Mouse (Mus musculus) cerebellum, adult 9-11 months (tissue): ENCODE measurements around the gene Kif17.
A peak's percentile ranks its signal among the peaks of the same experiment; 100 is the strongest.

Experiments used
- DNase-seq: peaks from one replicate; pipeline ENCODE4 v3.0.0; 2022

Kif17 gene

GRCm38 (mm10) chr4:138250088-138250960 lies at the start of gene Kif17, which contains the start of gene Sh2d5:
Gene Kif17, plus strand, starts transcription at chr4:138250435.
Gene Sh2d5, plus strand, starts transcription at chr4:138250403.
- DNase-seq, result peak; percentile 96

DNA sequence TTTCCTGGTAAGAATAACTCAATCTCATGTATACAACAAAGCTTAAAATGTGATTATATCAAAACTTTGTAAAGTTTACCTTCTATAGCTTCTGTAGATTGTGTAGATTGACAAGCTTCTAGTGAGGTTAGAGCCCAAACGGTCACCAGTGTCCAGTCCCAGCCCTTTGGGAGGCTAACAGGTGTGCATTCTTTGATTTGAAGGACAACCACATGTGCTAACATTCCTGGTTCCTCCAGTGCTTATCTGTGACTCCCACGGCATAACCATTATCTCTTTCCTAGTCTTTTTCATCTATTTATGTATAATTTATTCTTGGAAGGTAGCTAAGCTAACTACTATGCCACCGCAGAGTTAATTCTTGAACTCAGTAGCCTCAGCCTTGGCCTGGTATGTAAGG lies 49.5 kb upstream of the Kif17 start:
- DNase-seq, result no peak

GRCm38 (mm10) chr4:138201696-138202095 lies 48.5 kb upstream of the Kif17 start:
- no peak for DNase-seq

- DNase-seq, result no peak
Observed at GRCm38 (mm10) chr4:138210116-138210515, 40.1 kb upstream of the Kif17 start.

GRCm38 (mm10) chr4:138213861-138214260 lies 36.4 kb upstream of the Kif17 start:
- no peak for DNase-seq

GRCm38 (mm10) chr4:138215671-138216199 lies 34.5 kb upstream of the Kif17 start:
- DNase-seq, result no peak

DNA sequence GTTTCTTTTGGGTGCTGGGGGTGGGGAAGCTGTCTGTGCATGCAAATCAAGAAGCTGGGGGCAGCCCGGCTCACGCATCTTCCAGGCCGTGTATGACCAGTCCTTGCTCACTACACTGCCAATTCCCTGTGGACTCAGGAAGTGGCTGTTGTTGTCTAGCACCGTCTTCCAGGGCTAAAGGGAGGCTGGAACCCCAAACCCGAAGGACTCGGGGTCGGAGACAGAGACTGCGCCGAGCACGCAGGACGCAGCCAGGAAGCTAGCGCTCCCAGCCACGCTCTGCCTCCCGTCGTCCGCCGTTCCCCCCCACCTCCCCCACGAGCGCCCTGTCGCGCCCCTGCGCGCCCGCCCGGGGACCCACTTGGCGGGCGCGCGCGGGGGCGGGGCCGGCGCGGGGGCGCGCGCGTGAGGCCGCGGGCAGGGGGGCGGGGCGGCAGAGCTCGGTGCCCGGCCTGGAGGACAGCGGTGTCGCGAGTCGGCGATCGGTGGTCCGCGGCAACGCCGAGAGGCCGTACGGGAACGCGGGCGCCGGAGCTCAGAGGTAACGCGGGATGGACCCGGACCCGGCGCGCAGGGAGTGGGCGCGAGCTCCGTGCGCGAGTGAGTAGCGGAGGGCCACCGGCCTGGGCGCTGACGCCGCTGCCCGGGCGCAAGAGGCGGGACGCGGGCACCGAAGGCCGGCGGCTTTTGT lies 33.9 kb upstream of the Kif17 start, which contains the start of gene Hp1bp3:
Gene Hp1bp3 (plus strand): TSS at position 97 of the 691 bp plus-strand sequence.
- peak; percentile 84 for DNase-seq

GRCm38 (mm10) chr4:138216891-138217392 lies 33.3 kb upstream of the Kif17 start:
- DNase-seq, result peak; percentile 98

- no peak for DNase-seq
Observed at GRCm38 (mm10) chr4:138217441-138217840, 32.8 kb upstream of the Kif17 start.

- no peak for DNase-seq
Observed at GRCm38 (mm10) chr4:138217951-138218685, 32.1 kb upstream of the Kif17 start.

- DNase-seq, result no peak
Observed at GRCm38 (mm10) chr4:138219331-138219730, 30.9 kb upstream of the Kif17 start.

DNA sequence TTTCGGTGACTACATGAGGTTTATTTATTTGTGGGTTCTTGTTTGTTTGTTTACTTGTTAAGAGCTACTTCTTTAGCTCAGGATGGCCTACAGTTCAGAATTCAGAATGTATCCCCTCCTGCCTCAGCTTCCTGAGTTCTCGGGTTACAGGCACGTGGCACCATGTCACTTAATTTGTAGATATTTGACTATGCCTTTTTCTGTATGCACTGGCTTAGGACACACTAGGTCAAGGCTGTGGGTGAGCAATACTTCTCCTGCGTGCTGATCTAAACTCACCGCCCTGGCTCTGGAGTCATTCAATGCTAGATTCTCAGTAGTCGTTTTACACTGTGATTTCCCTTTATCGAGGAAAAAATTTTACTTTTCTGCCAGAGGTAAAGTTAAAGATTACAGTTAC lies 29.5 kb upstream of the Kif17 start:
- DNase-seq, result no peak

DNA sequence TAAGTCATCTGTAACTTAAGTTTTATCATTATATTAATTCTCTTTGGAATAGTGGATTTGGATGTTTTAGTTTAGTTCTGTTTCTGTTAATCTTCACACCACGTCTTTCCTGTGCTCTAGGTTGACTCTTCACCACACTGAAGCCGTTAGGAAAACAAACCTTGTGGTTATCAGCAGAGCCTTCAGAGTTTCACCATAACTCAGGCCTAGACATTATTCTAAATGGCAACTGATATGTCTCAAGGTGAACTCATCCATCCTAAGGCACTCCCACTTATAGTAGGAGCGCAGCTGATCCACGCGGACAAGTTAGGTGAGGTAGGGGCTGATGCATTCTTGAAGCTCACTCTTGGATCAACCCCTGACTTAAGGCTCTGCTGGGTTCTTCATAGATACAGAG lies 28.8 kb upstream of the Kif17 start:
- DNase-seq, result no peak

GRCm38 (mm10) chr4:138222396-138222795 lies 27.8 kb upstream of the Kif17 start:
- DNase-seq, result no peak

DNA sequence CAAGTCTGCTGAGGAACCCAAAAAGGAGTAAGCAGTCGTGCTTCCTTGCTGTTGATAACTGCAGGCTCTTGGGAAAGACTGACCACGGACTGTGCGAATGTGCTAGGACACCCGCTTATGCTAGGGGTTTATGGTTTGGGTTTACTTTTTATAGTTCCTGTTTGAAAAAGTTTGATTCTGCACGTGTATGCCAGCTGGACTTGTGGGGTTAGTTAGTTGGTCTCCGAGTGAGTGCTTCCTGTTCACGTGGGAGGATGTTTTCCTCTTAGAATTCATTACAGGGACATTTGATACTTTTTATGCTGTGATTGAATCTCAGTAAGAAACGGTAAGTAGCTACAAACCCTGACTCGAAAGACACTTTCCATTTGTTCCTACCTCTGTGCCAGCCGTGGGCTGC lies 26.6 kb upstream of the Kif17 start:
- no peak for DNase-seq

DNA sequence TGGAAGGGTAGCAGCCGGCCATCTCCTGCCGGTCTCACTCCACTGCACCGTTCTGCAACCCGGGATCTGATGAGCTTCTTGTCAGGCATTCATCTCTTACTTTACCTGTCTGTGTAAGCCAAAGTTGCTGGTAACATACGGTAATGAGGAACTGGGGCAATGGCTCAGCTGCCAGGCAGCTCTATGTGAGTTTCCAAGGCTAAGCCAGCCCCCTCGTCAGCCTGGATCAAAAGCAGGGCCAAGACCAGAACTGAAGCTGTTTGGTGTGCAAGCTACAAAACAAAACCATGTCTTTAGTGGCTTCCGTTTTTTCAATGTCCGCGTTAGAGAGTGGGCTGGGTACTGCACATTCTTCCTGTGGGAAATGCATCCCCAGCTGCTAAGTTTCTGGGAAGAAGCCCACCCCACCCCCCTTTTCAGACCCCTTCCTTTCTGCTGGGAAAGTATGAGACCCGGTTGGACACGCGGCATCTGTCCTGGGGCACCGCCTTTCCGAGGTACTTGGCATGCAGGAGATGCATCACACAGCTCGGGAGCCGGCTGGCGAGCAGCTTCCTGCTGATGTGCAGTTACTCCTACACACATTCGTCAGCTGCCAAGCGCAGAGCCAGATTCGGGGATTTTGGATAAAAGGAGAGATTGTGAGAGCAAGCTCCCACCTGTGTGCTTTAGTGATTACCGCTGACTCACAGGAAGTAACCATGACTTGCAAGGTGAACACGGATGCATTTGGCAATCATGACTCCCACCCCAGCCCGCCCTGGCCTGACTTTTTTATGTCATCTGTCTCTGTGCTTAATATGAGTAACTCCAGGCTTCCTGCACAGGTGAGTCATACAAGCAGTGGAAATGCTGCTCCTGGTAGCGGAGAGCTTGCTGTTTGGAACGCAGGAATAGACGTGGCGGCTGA lies 3.2 kb upstream of the Kif17 start:
- DNase-seq, result no peak

DNA sequence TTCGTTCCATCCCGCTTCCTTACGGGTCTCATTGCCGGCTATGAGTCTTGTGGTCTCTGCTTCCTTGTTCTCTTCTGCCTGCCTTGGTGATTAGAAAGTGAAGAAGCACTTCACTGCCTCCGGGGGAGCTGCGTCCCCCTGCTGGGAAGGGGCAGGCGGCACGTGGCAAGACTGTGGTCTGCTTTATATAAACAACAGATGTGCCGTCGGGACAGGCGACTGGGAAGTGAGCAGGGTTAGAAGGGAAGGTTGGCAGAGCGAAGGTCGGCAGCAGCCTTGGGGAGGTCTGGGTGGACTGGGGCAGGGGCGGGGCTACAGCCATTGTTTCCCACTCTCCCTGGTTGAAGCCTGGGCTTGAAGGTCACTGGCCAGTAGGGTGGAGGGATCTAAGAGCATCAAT lies 1.6 kb downstream of the Kif17 start:
- peak; percentile 48 for DNase-seq

GRCm38 (mm10) chr4:138252231-138252630 lies 2.0 kb downstream of the Kif17 start:
- no peak for DNase-seq

- DNase-seq, result no peak
Observed at GRCm38 (mm10) chr4:138257116-138257687, 7.0 kb downstream of the Kif17 start.

- no peak for DNase-seq
Observed at GRCm38 (mm10) chr4:138258663-138259062, 8.4 kb downstream of the Kif17 start.

DNA sequence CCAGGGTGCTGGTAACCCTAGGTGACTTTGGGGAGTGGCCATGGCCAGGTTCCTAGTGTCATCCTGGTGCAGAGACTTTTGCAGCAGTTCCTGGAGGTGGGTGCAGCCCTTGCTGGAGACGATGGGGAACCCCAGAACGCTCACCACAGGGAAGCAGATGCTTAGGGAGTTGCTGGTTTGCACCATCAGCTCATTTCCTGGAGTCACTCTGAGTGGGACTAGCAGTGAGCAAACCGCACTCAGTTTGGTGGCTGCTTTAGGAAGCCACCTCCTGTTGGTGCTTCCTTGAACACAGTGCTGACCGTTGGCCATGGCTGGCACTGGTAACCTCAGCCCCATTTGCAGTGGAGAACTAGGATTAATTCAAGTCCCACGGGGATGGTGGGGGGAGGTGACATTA lies 9.2 kb downstream of the Kif17 start:
- no peak for DNase-seq
